Mouse (Mus musculus) left cerebral cortex, postnatal 25 days (tissue): ENCODE measurements at regions not wholly inside any gene's neighbourhood (a gene's known extent, or its start where the extent isn't known, plus 50 kb on each side); places are given as distances from the start of the nearest gene placed in this dataset.

Source experiments
- DNase-seq, 2 experiments: peaks; one replicate each; pipeline ENCODE4 v3.0.0; 2022; ENCODE audit warnings: low spot score in 2 of 2, mixed read lengths in 1 of 2
- intact Hi-C: fragments of 180-260 bp; cut with DNase I; formaldehyde crosslinking; loops from one replicate; pipeline ENCODE4 v1.15.1; 2025

GRCm38 (mm10) chr9:42196552-42196951 lies 67.5 kb downstream of the Sc5d start:
- intact Hi-C loops: no loop called here

GRCm38 (mm10) chr9:42196110-42196509 lies 67.9 kb downstream of the Sc5d start:
- intact Hi-C loops: no loop called here
- DNase-seq: no peak

More at GRCm38 (mm10) chr9:42196552-42196951, 67.5 kb downstream of the Sc5d start:
- peak in 1 of 2 experiments; percentile 25 for DNase-seq

GRCm38 (mm10) chr9:42195651-42196050 lies 68.4 kb downstream of the Sc5d start:
- DNase-seq: no peak
- intact Hi-C loops: no loop called here

- DNase-seq: no peak
- intact Hi-C loops: no loop called here
Measured at GRCm38 (mm10) chr9:42194939-42195338, 69.1 kb downstream of the Sc5d start.

GRCm38 (mm10) chr9:42194176-42194575 lies 69.9 kb downstream of the Sc5d start:
- intact Hi-C loops: no loop called here
- no peak for DNase-seq

GRCm38 (mm10) chr9:42192967-42193733 lies 69.1 kb upstream of the Sorl1 start:
- intact Hi-C loops: no loop called here

GRCm38 (mm10) chr9:42187371-42188228 lies 63.5 kb upstream of the Sorl1 start:
- intact Hi-C loops: loop anchor here (5.0 kb wide), 1 partner anchor 50 kb away; no protein-coding TSS in a partner anchor
- peak; percentile 56 to 93 for DNase-seq

More at GRCm38 (mm10) chr9:42192967-42193733, 69.1 kb upstream of the Sorl1 start:
- DNase-seq: peak in 1 of 2 experiments; percentile 61

- intact Hi-C loops: no loop called here
- DNase-seq: no peak
Measured at GRCm38 (mm10) chr9:42184104-42184635, 60.1 kb upstream of the Sorl1 start.

GRCm38 (mm10) chr9:42183448-42183847 lies 59.4 kb upstream of the Sorl1 start:
- DNase-seq: peak; percentile 74 to 97
- intact Hi-C loops: loop anchor here (1.0 to 2.0 kb wide), 3 partner anchors 52 to 129 kb away; no protein-coding TSS in a partner anchor

- DNase-seq: no peak
- intact Hi-C loops: loop anchor here (2.0 kb wide), 1 partner anchor 128 kb away; no protein-coding TSS in a partner anchor
Measured at GRCm38 (mm10) chr9:42182400-42182799, 58.3 kb upstream of the Sorl1 start.

GRCm38 (mm10) chr9:42180152-42180551 lies 56.1 kb upstream of the Sorl1 start:
- peak in 1 of 2 experiments; percentile 53 for DNase-seq
- intact Hi-C loops: no loop called here

- no peak for DNase-seq
- intact Hi-C loops: no loop called here
Measured at GRCm38 (mm10) chr9:42178759-42179377, 54.8 kb upstream of the Sorl1 start.

- no peak for DNase-seq
- intact Hi-C loops: no loop called here
Measured at GRCm38 (mm10) chr9:42174349-42174955, 50.4 kb upstream of the Sorl1 start.
